Mouse (Mus musculus) liver, adult (tissue): ENCODE data around the gene Fndc3a.

Experiments used
- GATA4 ChIP-seq: IDR thresholded peaks from 2 replicates; pipeline ENCODE4 v1.6.1; 2014; ENCODE audit warnings: mild to moderate bottlenecking, low read length; ENCODE audit not compliant: insufficient replicate concordance

Fndc3a gene

DNA sequence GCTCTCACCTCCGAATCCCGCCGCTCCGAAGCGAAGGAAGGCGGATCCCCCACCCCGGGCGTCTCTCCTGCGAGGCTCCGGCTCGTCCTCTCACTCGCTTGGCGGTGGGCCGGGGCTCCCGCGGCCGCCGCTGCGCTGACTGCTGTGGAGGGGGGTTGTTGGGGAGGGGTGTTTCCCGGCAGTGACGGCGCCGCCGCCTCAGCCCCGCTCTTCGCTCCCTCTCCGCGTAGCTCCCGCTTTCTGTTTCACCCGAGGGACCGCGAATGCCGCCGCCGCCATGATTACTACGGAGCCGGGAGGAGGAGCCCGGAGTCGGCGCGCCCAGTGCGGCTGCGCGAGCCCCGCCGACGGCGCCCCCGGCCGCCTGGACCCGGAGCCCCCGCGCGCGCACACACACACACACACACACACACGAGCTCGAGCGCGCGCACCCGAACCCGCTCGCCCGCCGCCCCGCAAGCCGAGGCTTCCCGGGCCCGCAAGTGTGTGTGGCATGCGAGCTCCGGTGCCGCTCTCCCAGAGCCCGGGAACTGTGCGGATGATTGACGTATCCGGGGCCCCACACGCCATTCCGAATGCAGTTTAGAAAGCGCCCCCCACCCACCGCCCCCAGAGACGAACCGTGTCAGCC lies at the start of gene Fndc3a:
Gene Fndc3a, minus strand, starts transcription at position 294 of the 631 bp plus-strand sequence.
- TF ChIP-seq GATA4: no peak

DNA sequence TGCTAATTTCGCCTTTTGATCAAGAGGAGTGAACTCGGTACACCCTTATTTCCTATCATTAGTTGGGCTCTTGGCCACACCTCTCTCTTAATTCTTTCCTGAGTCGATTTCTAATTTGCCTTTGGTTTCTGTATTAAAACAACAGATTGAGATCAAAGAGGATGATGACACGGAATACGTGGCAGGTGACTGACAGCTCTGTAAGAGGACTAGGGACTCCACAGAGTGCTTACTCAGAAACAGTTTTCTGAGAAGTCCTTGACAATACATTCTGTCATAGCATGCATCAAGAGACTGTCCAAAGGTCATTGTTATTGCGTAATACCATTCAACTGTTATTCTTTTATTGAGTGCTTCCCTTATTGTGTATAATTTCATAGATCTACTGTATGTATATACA lies 43.1 kb upstream of the Fndc3a start:
- TF ChIP-seq GATA4: no peak

DNA sequence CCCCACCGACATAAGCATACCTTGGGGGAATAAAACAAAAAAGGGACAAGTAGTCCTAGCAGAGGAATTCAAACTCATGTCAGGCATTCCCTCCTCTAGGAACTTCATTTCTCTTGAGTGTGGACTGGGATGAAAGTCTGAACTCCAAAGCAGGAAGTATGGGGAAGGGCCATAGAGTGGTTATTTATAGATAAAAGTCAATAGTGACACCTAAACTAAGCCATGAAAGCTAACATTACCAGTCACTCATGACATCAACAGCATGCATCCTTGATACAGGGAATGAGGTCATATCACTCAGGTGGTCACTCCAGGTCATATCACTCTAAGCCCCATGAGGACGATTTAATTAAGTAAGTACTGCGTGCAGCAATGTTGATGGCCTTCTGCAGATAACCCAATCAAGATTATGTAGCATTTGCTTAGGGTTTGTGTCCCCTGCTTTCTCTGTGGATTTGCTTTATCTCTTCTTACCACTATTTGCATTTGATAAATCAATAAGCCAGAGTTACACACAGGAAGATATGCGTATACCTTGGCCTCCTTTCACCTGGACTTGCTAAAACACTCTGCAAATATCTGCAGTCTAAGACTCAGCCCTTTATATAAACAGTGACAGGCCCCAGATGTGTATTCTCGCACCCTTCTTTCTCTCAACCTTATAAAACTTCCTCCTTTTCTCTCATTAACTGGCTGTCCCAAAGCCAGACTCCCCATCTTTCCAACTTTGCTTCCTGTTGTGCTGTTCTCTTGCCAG lies 40.8 kb upstream of the Fndc3a start:
- TF ChIP-seq GATA4: no peak

DNA sequence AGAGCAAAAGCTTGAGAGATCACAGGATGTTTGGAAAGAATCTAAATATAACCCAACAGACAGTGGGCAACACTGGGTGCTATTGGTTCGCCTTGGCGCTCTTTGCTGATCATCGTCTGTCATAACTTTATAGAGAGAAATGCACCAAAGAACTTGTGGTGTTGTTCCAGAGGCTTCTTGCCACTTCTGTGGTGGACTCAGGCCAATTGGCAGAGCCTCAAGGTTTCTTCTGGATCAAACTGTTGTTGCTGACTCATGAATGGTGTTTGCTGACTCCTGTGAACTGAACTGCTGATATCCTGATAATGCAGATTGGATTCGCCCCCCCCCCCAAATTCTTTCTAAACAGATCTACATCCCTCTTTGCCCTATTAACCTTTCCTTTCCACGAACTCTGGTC lies 38.5 kb upstream of the Fndc3a start:
- TF ChIP-seq GATA4: no peak

DNA sequence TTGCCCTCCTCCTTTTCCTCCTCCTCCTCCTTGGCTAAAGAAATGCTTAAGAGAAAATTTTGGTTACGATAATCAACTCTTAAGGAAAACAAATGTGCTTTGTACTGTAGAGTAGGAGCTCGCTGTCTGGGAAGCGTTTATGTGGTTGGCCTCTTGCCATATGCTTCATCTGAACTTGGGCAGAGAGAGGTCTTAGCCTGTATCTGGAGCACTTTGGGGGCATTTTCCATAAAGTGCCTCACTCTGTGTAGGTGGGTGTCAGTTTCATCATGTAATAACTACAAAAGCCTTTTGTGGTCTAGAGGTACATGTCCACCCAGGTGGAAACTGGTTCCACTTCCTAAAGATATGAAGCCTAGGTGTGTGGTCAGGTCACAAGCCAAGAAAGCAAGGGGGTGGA lies 31.9 kb upstream of the Fndc3a start:
- TF ChIP-seq GATA4: no peak

DNA sequence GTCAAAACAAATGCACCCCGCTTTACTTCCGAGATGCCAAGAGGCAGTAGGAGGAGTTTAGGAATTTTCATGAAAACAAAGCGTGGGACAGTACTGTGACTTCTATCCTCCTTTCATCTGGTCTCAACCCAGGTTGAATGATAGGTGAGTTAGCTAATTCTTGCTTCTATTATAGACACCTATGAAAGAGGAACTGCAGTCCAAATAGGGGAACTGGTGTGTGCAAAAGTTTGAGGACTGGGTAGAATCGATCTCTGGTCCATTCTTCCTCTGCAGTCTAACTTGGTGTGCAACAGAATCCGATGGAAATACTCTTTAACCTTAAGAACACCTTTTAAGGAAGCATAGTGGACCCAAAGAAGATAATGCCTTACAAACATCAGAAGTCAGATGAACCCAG lies 30.5 kb upstream of the Fndc3a start:
- TF ChIP-seq GATA4: no peak

DNA sequence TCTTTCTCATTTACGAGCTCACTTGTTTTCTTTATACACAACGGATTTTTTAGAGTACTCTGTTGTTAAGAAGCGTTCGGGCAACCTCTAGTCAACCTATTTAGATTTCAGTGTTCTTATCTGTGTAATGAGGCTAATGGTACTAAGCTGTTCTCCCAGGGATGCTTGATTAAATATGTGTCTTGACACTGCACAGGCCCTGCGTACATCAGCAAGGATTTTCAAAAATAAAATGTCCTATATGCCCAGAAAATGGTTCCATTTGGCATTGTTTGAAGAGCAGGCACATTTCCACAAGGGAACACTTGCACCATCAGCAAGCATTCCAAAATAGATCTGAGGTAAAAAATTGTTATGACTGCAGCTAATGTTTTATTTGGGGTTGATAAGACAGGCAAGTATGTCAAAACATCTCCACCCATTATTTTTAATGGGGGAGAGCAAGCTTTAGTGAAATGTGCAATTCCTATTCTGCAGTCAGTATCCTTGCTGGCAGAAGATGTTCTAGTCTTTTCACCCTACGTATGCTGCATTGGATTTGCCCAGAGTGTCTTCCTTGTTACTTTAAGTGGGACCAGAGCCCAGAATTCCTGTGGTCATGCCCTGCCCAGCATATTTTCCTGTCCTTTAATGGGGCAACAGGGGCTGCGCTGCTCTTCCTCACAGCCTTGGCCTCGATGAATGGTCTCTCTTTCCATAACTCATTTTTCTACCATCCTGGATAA lies 29.8 kb upstream of the Fndc3a start:
- no peak for TF ChIP-seq GATA4

DNA sequence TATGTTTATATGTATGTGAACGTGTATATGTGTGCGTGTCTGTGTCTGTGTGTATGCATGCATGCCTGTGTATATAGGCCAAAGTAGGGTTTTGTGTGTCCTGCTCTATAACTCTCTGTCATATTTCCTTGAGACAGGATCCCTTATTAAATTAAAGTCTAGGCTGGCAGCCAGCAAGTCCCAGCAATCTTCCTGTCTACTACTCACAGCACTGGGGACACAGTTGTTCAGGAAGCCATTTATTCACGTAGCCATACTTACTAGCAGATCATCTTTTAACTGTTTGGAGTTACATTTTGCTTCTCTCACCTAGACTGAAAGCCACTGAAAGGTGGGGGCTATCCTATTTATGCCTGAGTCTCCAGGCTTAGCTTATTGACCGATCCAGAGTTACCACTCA lies 29.0 kb upstream of the Fndc3a start:
- no peak for TF ChIP-seq GATA4

DNA sequence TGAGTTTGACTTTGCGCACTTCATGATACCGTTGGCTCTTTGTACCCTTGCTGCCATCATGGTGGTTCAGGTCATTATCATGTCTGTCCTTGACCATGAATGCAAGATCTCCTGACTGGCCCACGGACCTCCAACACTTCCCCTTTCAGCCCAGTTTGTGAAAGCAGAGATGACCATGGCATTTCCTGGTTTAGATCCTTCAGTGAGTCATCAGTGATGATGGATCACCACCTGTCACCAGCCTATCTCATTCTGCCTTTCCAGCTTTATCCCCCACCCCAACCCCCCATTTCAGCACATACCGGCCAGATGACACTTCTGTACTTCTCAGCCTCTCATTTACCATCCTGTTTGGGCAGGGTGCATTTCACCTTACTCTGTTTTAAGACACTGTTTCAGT lies 28.4 kb upstream of the Fndc3a start:
- no peak for TF ChIP-seq GATA4

DNA sequence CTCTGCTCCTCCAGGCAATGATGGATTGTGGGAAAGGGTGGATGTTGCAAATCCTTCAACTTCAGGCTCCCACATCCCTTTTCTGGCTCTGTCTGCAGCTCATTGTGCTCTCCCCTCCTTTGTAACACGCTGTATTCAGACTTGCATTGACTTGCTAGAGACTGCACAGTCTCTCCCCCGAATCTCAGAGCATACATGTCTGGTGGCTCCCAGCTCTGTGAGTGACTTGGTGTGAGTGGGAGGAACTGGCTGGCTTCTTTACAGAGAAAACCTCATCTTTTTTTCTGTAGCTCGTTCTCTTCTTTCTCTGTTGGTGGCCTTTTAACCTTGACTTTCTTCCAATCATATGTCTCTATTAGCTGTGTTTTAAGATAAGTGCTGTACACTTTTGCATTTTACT lies 16.1 kb upstream of the Fndc3a start:
- TF ChIP-seq GATA4: no peak

DNA sequence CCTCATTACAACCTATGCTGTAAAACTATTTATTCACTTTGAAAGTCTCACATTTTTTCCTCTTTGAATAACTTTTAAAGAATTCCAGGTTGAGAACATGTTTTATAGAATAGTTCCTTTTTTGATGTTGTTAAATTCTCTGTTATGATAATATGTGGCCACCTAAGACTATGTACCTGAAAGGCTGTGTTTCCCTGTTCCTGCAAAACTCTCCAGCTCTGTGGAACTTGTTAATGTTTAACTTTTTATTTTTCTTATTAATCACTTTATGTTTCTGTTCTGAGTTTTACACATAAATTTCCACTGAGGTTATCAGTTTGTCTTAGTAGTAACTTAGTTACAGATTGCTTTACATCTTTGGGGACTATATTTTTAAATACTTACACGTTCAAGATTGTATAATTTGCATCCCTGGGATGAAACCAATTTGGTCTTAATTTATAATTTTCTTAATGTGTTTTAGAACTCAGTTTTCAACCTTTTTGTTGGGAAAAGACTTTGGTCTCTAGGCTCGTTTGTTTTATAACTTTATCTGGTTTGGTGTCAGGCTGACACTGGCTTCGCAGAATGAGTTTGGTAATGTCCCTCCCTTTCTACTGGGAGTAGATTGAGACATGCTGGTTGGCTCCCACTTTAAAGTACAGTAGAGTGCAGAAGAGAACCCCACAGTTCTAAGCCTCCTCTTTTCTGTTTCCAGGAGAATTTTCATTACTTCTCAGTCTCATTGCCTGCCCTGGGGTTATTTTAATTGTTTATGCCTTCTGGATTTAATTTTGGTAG lies 12.7 kb upstream of the Fndc3a start:
- TF ChIP-seq GATA4: no peak

DNA sequence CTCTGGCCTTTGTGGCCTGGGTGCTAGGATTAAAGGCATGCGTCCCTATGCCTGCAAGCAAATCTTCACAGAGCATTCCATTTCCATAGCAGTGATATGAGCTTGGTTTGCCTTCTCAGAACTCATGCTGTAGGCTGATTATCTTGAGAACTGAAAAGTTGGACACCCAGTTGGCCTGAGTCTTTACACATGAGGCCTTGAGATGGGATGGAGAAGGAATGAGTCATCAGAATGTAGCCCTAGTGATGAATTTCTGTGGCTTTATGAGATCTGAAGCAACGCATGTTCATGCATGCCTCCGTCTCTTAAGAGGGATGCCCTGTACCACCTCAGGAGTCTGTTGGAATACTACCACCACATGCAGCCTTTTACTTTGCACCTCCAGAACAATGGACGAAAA lies 6.4 kb upstream of the Fndc3a start:
- no peak for TF ChIP-seq GATA4

DNA sequence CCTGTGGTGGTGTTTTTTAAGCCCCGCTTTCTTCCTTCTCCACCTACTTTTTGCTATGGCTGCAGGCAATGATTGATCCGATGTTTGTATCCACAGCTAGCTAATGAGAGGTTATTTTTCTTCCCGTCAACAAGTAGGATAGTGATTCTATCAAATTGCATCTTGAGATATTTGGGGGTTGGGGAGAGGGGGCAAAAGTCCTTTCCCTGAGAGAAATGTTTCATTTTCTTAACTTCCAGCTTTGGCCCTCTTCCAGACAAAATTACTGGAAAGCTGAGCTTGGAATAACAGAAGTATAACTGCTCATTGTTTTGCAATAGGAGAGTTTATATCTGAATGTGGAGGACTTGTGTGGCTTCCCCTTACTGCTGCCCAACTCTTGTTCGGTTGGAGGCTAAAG lies 1.3 kb upstream of the Fndc3a start:
- TF ChIP-seq GATA4: no peak

DNA sequence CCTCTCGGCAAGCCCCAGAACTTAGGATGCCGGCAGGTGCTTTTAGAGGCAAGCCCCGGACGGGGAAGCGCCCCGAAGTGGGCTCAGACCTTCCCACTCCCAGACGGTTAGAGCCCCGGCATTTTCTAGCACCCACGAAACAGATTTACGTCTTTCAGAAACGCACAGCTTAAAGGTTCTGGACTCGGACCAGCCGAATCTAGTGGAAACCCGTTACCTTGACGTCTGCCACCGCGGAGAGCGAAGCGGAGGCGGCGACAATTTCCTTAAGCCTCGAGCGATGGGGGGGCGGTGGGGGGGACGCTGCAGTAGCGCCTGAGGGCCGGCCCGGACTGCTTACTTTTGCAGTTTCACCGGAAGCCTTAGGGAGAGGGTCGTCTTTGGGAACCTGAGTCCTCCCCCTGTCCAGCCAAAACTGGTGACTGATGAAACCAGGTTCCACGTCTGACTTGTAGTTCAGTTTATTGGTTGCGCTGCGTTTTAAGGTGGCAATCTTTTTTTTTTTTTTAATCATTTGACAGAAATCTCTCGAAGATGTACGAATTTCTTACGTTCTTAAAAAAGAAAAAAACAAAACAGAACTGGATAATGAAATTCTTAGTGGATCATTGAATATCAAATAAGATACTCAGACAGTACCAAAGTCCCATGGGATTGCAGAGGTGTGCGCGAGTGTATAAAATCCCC lies 681 bp upstream of the Fndc3a start:
- no peak; the same call in 1 of the 2 replicates for TF ChIP-seq GATA4
